In genomic region chr4:46781109-46781508, GRCm38 (mm10) we compare ENCODE assay signal across 13 mouse cellular contexts.
DNase-seq lines count a peak whose midpoint lies in the region; ATAC-seq and TF ChIP-seq lines count a peak whose summit lies in the region.
"Had no signal": no experiment of that assay in that cellular context is flagged by ENCODE, and none has a peak within 500 bp of the region (broad histone marks: within the 10 kb centered on the region; RNA-seq: fewer than 3 reads in every experiment).

No protein-coding gene starts in this region.

- TF ChIP-seq CTCF in cerebellum, adult 2 months (IDR thresholded peaks at IDR 0.05; ENCODE audit: borderline replicate concordance, insufficient read depth, low read depth, low read length), result peak; percentile 55
- peak; percentile 56 for TF ChIP-seq CTCF in lung, embryonic 14.5 days (IDR thresholded peaks at IDR 0.05; ENCODE audit: low read depth)
- peak; percentile 90; the same call in 1 of the 2 replicates for TF ChIP-seq CTCF in testis, adult 2 months (IDR thresholded peaks at IDR 0.05; ENCODE audit: control insufficient read depth, insufficient read depth, insufficient replicate concordance, low read depth, low read length)

- ATAC-seq in lung, embryonic 14.5 days (ENCODE audit: insufficient read depth), result no peak
- ATAC-seq: forebrain, embryonic 14.5 days; hindbrain, embryonic 16.5 days had no signal

- WGBS in cerebellum, adult 2 months, result 71% methylated on average over 6 of the region's 6 CpGs
- 62% methylated on average over 6 of the region's 6 CpGs for whole genome bisulfite sequencing in lung, embryonic 14.5 days

- H3K4me2 ChIP-seq in lung, embryonic 14.5 days, result no peak overlapping the region
- H3K4me2 ChIP-seq: limb, embryonic 15.5 days had no signal

- no peaks in the 10 kb centered on the region for H3K36me3 ChIP-seq in lung, embryonic 14.5 days (ENCODE audit: insufficient read depth)
- H3K36me3 ChIP-seq in testis, adult 2 months (ENCODE audit: control insufficient read depth, insufficient read depth, low read length), result no peaks in the 10 kb centered on the region
- H3K36me3 ChIP-seq: limb, embryonic 15.5 days had no signal

- no peak overlapping the region for H3K9ac ChIP-seq in lung, embryonic 14.5 days
- H3K9ac ChIP-seq: limb, embryonic 15.5 days had no signal

- H3K4me3 ChIP-seq in cerebellum, adult 2 months (replicated peaks; ENCODE audit: insufficient read depth, low read depth, low read length), result no peak overlapping the region
- no peak overlapping the region for H3K4me3 ChIP-seq in lung, embryonic 14.5 days (ENCODE audit: low read depth, low read length)
- H3K4me3 ChIP-seq in testis, adult 2 months (ENCODE audit: control insufficient read depth, low read depth, low read length), result no peak overlapping the region
- H3K4me3 ChIP-seq: limb, embryonic 15.5 days had no signal

- no peak for DNase-seq in cerebellum, adult 2 months
- no peak for DNase-seq in cerebellum, postnatal 4 days (ENCODE audit: low spot score in 2 of 2)
- DNase-seq in lung, embryonic 14.5 days, result no peak
- DNase-seq in lung, postnatal 4 days, result no peak
- DNase-seq in c-Kit-positive CD71-positive TER-119-positive erythroid progenitor cells, embryonic 14.5 days (ENCODE audit: low spot score), result peak; percentile 10
- DNase-seq in right cerebral cortex, adult 2 months (ENCODE audit: low spot score in 2 of 2), result no peak
- no peak for DNase-seq in gastrocnemius, adult 8-10 months (ENCODE audit: low spot score in 2 of 2)
- DNase-seq: cerebellum, adult 11 months; right cerebral cortex, postnatal 25 days had no signal

- H3K9me3 ChIP-seq in lung, embryonic 14.5 days (ENCODE audit: low read depth, low read length), result no peaks in the 10 kb centered on the region
- H3K9me3 ChIP-seq: limb, embryonic 15.5 days had no signal

- no peak overlapping the region for H3K27ac ChIP-seq in cerebellum, adult 2 months (ENCODE audit: insufficient read depth, low read length)
- H3K27ac ChIP-seq in lung, embryonic 14.5 days (ENCODE audit: low read depth), result no peak overlapping the region
- no peak overlapping the region for H3K27ac ChIP-seq in testis, adult 2 months (ENCODE audit: control insufficient read depth, insufficient read depth, low read depth, low read length)
- H3K27ac ChIP-seq: limb, embryonic 15.5 days had no signal

- peaks cover 5% of the 10 kb centered on the region for H3K4me1 ChIP-seq in cerebellum, adult 2 months (ENCODE audit: control insufficient read depth, insufficient read depth, low read length)
- no peaks in the 10 kb centered on the region for H3K4me1 ChIP-seq in lung, embryonic 14.5 days (ENCODE audit: insufficient read depth)
- H3K4me1 ChIP-seq in testis, adult 2 months (ENCODE audit: control insufficient read depth, insufficient read depth, low read length), result no peaks in the 10 kb centered on the region
- H3K4me1 ChIP-seq: limb, embryonic 15.5 days had no signal

- TF ChIP-seq POLR2A in cerebellum, adult 2 months (IDR thresholded peaks at IDR 0.05; ENCODE audit: borderline replicate concordance, insufficient read depth, low read length), result no peak
- TF ChIP-seq POLR2A in testis, adult 2 months (IDR thresholded peaks at IDR 0.05; ENCODE audit: control insufficient read depth, low read depth, low read length), result no peak

- no peaks in the 10 kb centered on the region for H3K27me3 ChIP-seq in cerebellum, adult 2 months (ENCODE audit: control insufficient read depth, insufficient read depth, low read length)
- H3K27me3 ChIP-seq in lung, embryonic 14.5 days (ENCODE audit: insufficient read depth, low read length), result no peaks in the 10 kb centered on the region
- no peaks in the 10 kb centered on the region for H3K27me3 ChIP-seq in testis, adult 2 months (ENCODE audit: control insufficient read depth, insufficient read depth, low read length)
- H3K27me3 ChIP-seq: limb, embryonic 15.5 days had no signal
